Mouse (Mus musculus) bone marrow, adult 2 months (tissue): Measurements from ENCODE around the gene Tspan18. TPM values are rescaled to one million over a fixed set of nuclear protein-coding genes. Genes with fewer than 3 reads are reported as not detected.
A peak's percentile ranks its signal among the peaks of the same experiment; 100 is the strongest.

Experiments
- H3K27ac ChIP-seq: fragments of 200-500 bp; 2 replicates; pipeline ENCODE4 v1.5.1; 2012; ENCODE audit warnings: low read depth, mild to moderate bottlenecking, control low read depth, inconsistent platforms, low read length; ENCODE audit not compliant: control insufficient read depth, poor library complexity, insufficient read depth
- H3K4me1 ChIP-seq: fragments of 200-500 bp; 2 replicates; pipeline ENCODE4 v1.6.1; 2011; ENCODE audit warnings: low read length; ENCODE audit not compliant: control insufficient read depth, insufficient read depth
- H3K4me3 ChIP-seq: fragments of 200-500 bp; replicated peaks from 2 replicates; pipeline ENCODE3; 2011; ENCODE audit warnings: mild to moderate bottlenecking, low read depth, low read length, control low read depth; ENCODE audit not compliant: control insufficient read depth
- CTCF ChIP-seq: fragments of 200-500 bp; IDR thresholded peaks from 2 replicates; pipeline ENCODE4 v1.5.1; 2011; ENCODE audit warnings: low read length, control low read depth; ENCODE audit not compliant: control insufficient read depth, insufficient read depth
- POLR2A ChIP-seq: fragments of 200-500 bp; IDR thresholded peaks from 2 replicates; pipeline ENCODE4 v1.6.1; 2011; ENCODE audit warnings: low read depth, mild to moderate bottlenecking, control low read depth, low read length, borderline replicate concordance; ENCODE audit not compliant: control insufficient read depth
- WGBS: fragments of 180-500 bp; shearing (Covaris S2); methylation state at CpG from one replicate; pipeline ENCODE4 v1.1.7; 2018; 5-methylcytosine and 5-hydroxymethylcytosine counted together
- polyA plus RNA-seq: library from polyadenylated mRNA; stranded (reverse); fragments of >200 nt; gene quantifications from 2 replicates; pipeline ENCODE4 v1.2.4, GENCODE M21; 2011; ENCODE audit warnings: low replicate concordance; ENCODE audit not compliant: missing spikeins, insufficient read depth, insufficient read length

The Tspan18 gene
- polyA plus RNA-seq, 1 experiment, result 0.52 TPM

DNA sequence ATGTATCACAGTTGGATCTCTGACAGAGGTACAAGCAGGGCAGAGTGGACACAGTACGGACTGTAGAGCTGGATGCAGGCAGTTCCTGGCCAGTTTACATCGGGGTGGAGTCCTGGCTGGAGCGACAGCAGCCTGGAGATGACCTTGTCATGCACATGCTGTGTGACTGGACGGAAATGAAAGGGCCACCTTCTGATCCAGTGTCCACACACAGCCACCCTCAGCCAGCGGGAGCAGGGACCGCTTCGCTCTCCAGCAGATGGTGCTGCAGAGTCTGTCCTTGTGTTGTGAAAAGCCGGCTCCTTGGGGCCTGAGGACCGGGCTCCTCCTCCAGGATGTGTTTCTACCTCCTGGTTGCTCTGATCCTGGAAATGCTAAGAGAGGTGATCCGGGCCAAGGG, 130.6 kb downstream of the Tspan18 start:
- WGBS, result 32% methylated on average over 10 of the region's 10 CpGs
- TF ChIP-seq CTCF, result peak; percentile 49; the same call in 1 of the 2 replicates
- TF ChIP-seq POLR2A, result no peak
- H3K27ac ChIP-seq, result no peak overlapping the region
- H3K4me3 ChIP-seq, result no peak overlapping the region
- H3K4me1 ChIP-seq, result no peaks in the 10 kb centered on the region

DNA sequence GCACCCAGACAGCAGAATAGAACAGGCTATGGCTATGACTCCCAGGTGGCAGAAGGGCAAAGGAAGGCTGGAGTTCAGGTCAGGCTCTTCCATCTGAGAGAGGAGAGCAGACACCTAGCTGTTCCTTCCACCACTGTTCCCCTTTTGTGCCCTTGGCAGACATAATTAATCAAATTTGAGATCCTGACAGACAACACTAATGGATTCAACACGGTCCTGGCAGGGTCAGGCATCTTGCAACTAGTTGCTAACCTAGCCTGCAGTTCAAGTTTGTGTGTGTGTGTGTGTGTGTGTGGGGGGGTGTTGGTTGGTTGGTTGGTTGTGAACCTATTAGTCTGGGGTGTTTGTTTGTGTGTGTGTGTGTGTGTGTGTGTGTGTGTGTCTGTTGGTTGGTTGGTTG, 131.5 kb downstream of the Tspan18 start:
- Histone ChIP-seq H3K4me3 (no peak overlapping the region), H3K4me1 (no peaks in the 10 kb centered on the region), H3K27ac (no peak overlapping the region)
- TF ChIP-seq CTCF (no peak), POLR2A (no peak)
- WGBS, result 33% methylated on average over 1 of the region's 1 CpGs

DNA sequence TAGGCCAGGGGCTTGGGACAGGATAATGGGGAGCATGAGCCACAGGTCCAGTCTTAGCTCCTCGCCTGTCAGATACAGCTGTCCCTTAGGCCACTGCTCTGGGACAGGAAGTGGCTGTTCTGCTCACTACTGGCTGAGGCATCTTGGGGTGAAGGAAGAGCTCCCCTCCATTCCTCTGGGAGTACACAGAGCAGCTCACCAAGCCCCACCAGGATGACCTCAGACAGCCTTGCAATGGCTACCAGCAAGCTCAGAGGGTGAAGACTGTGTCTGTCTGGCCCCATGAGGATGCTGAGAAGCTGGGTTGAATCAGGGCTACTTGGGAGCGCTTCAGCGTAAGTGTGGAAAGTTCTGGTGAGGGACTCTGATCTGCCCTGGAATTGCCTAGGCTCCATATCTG, 132.3 kb downstream of the Tspan18 start:
- no peaks in the 10 kb centered on the region for H3K4me1 ChIP-seq
- TF ChIP-seq CTCF (no peak), POLR2A (no peak)
- H3K27ac ChIP-seq, result no peak overlapping the region
- no peak overlapping the region for H3K4me3 ChIP-seq
- 75% methylated on average over 3 of the region's 3 CpGs for WGBS

DNA sequence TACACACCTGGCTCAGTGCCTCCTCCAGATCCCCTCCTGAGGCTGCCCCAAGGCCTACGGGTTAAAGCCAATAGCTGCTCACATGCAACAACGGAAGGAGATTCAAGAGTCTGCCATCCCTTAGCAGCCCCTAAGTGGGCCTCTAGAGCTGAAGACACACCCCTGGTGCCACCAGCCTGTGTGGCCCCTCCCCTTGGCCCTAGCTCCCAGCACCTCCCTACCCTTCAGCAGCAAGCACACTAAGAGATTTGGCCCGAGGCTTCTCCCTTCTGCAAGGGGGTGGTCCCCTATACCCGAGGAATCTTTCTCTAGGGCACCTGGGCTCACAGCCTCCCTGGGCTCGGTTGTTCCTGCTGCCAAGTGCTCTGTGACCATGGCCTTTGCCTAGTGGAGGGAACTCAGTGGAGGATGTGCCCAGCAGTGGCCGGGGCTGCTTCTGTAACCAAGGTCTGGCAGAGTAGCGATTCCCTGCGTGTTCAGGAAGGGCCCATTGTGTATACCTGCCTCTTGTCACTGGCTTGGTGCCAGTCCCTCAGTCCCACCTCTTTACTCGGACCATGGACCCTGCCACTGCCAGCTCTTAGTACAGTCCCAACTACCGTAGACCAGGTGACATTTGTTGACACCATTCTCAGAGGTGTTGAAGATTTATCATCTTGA, 133.5 kb downstream of the Tspan18 start:
- 66% methylated on average over 10 of the region's 10 CpGs for WGBS
- no peak overlapping the region for H3K27ac ChIP-seq
- no peaks in the 10 kb centered on the region; the same call in 1 of the 2 replicates for H3K4me1 ChIP-seq
- TF ChIP-seq CTCF (no peak), POLR2A (no peak)
- no peak overlapping the region for H3K4me3 ChIP-seq

- TF ChIP-seq POLR2A, result no peak
- peak; percentile 97 for TF ChIP-seq CTCF
- 55% methylated on average over 13 of the region's 13 CpGs for WGBS
- Histone ChIP-seq H3K27ac (no peak overlapping the region), H3K4me1 (peaks cover 1% of the 10 kb centered on the region; the same call in 1 of the 2 replicates), H3K4me3 (no peak overlapping the region)
Observed at GRCm38 (mm10) chr2:93199531-93199974, 134.8 kb downstream of the Tspan18 start.

GRCm38 (mm10) chr2:93198846-93199245, 135.5 kb downstream of the Tspan18 start:
- TF ChIP-seq POLR2A, result no peak
- peak; percentile 96 for TF ChIP-seq CTCF
- H3K4me3 ChIP-seq, result no peak overlapping the region
- H3K27ac ChIP-seq, result no peak overlapping the region
- peaks cover 3% of the 10 kb centered on the region for H3K4me1 ChIP-seq
- 20% methylated on average over 3 of the region's 3 CpGs for WGBS

GRCm38 (mm10) chr2:93193806-93194205, 140.5 kb downstream of the Tspan18 start:
- peaks cover 9% of the 10 kb centered on the region for H3K4me1 ChIP-seq
- whole genome bisulfite sequencing, result 36% methylated on average over 4 of the region's 4 CpGs
- H3K4me3 ChIP-seq, result no peak overlapping the region
- TF ChIP-seq POLR2A, result no peak
- no peak for TF ChIP-seq CTCF
- H3K27ac ChIP-seq, result no peak overlapping the region

GRCm38 (mm10) chr2:93192671-93193080, 141.6 kb downstream of the Tspan18 start:
- Histone ChIP-seq H3K27ac (peak overlapping the region; percentile 44), H3K4me1 (peaks cover 9% of the 10 kb centered on the region), H3K4me3 (no peak overlapping the region)
- peak; percentile 33; the same call in 1 of the 2 replicates for TF ChIP-seq CTCF
- TF ChIP-seq POLR2A, result peak; percentile 57; the same call in 1 of the 2 replicates
- WGBS, result 0% methylated on average over 6 of the region's 6 CpGs
